Mouse (Mus musculus) myocyte (in vitro differentiated cells): ENCODE results near the gene Patl2. TPM values are rescaled to one million over a fixed set of nuclear protein-coding genes. Genes with fewer than 3 reads are reported as not detected.
A peak's percentile ranks its signal among the peaks of the same experiment; 100 is the strongest.

Experiments
- H3K27me3 ChIP-seq: one replicate; pipeline ENCODE4 v1.6.1; 2011; ENCODE audit not compliant: control insufficient read depth, insufficient read depth, insufficient read length
- H3K36me3 ChIP-seq: one replicate; pipeline ENCODE4 v1.6.1; 2011; ENCODE audit not compliant: control insufficient read depth, insufficient read depth
- H3K4me2 ChIP-seq: one replicate; pipeline ENCODE4 v1.6.1; 2011; ENCODE audit warnings: low read depth, control low read depth
- H3K4me3 ChIP-seq: one replicate; pipeline ENCODE4 v1.5.1; 2011; ENCODE audit warnings: mild to moderate bottlenecking, control low read depth, moderate library complexity
- H3K79me2 ChIP-seq: one replicate; pipeline ENCODE4 v1.6.1; 2011; ENCODE audit not compliant: control insufficient read depth, insufficient read depth
- H3ac ChIP-seq: one replicate; pipeline ENCODE4 v1.6.1; 2011; ENCODE audit not compliant: control insufficient read depth, insufficient read length
- CEBPB ChIP-seq: IDR thresholded peaks from 2 replicates; pipeline ENCODE4 v1.6.1; 2011; ENCODE audit warnings: mild to moderate bottlenecking, moderate library complexity; ENCODE audit not compliant: poor library complexity, insufficient read depth, severe bottlenecking
- E2F4 ChIP-seq: IDR thresholded peaks from one replicate; pipeline ENCODE4 v1.6.1; 2011; ENCODE audit warnings: mild to moderate bottlenecking, control low read depth, moderate library complexity; ENCODE audit not compliant: insufficient read depth
- MAX ChIP-seq: IDR thresholded peaks from one replicate; pipeline ENCODE4 v1.6.1; 2011; ENCODE audit warnings: low read depth, mild to moderate bottlenecking, control low read depth
- MYOD1 ChIP-seq, 3 experiments: IDR thresholded peaks; one replicate each; pipeline ENCODE4 v1.6.1; 2011; ENCODE audit warnings: control low read depth in 2 of 3, low read depth in 2 of 3, mild to moderate bottlenecking in 2 of 3, moderate library complexity in 1 of 3; ENCODE audit not compliant: insufficient read length in 2 of 3, control insufficient read depth in 1 of 3
- MYOG ChIP-seq, 3 experiments: IDR thresholded peaks; one replicate each; pipeline ENCODE4 v1.6.1; 2011; ENCODE audit warnings: control low read depth in 2 of 3, low read depth in 2 of 3, mild to moderate bottlenecking in 2 of 3; ENCODE audit not compliant: insufficient read length in 2 of 3, control insufficient read depth in 1 of 3, insufficient read depth in 1 of 3
- POLR2A ChIP-seq: IDR thresholded peaks from one replicate; pipeline ENCODE4 v1.6.1; 2011; ENCODE audit warnings: low read depth, mild to moderate bottlenecking, control low read depth, moderate library complexity; ENCODE audit not compliant: insufficient read length
- POLR2AphosphoS2 ChIP-seq: IDR thresholded peaks from one replicate; pipeline ENCODE4 v1.6.1; 2011; ENCODE audit warnings: low read depth, control low read depth; ENCODE audit not compliant: insufficient read length
- REST ChIP-seq: IDR thresholded peaks from one replicate; pipeline ENCODE4 v1.6.1; 2011; ENCODE audit warnings: mild to moderate bottlenecking, control low read depth, moderate library complexity; ENCODE audit not compliant: insufficient read depth, insufficient read length
- SRF ChIP-seq: IDR thresholded peaks from one replicate; pipeline ENCODE4 v1.6.1; 2011; ENCODE audit warnings: low read depth; ENCODE audit not compliant: control insufficient read depth, insufficient read length
- TCF12 ChIP-seq: IDR thresholded peaks from one replicate; pipeline ENCODE4 v1.6.1; 2011; ENCODE audit warnings: mild to moderate bottlenecking, control low read depth; ENCODE audit not compliant: poor library complexity, insufficient read depth, severe bottlenecking
- TCF3 ChIP-seq: IDR thresholded peaks from one replicate; pipeline ENCODE4 v1.6.1; 2011; ENCODE audit warnings: low read depth, control low read depth; ENCODE audit not compliant: insufficient read length
- USF1 ChIP-seq: IDR thresholded peaks from one replicate; pipeline ENCODE4 v1.6.1; 2011; ENCODE audit warnings: low read depth, mild to moderate bottlenecking, control low read depth, moderate library complexity
- polyA plus RNA-seq: library from polyadenylated mRNA; unstranded; fragments of >200 nt; fragmentation: generic; extraction: Trizol; gene quantifications from one replicate; pipeline ENCODE4 v1.2.1, GENCODE M21; 2012; ENCODE audit warnings: missing spikeins

Patl2 gene
- polyA plus RNA-seq, 1 experiment = 0.07 TPM

DNA sequence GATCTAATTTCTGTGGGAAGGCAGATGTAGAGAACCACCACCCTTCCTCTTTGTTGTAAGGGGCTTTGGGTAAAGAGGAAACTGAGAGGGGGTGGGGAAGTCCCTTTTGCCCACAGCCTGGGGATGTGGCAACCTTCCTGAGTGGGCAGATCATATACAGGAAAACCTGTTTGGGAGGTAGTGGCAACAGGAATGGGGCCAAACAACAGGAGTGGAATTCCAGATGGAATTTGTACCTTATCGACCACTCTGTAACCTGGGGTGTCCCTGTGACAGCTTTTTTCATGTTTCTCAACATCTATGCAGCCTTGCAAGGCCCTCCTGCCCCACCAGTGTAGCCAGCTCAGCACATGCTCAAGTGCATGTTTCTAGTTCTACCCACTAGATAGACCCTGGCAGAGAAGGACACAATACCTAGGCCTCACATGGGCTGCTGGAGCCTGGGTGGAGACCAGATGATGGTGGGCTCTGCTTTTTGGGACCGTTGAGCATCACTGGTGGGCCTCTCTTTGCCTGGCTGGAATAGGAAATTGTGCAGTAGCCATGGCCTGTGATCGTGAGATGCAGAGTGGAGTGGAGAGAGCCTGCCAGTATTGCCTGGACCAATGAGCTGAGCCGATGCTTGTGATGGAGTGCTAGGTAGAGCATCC is 29.8 kb downstream of the Patl2 start:
- Histone ChIP-seq H3K36me3 (peaks cover 21% of the 10 kb centered on the region), H3K79me2 (peaks cover 3% of the 10 kb centered on the region), H3K27me3 (no peaks in the 10 kb centered on the region), H3K4me2 (no peak overlapping the region), H3ac (no peak overlapping the region), H3K4me3 (no peak overlapping the region)
- no peak for TF ChIP-seq POLR2A
- TF ChIP-seq REST = no peak
- no peak for TF ChIP-seq TCF3
- TF ChIP-seq TCF12 = no peak
- no peak for TF ChIP-seq USF1
- TF ChIP-seq MYOD1 (IDR thresholded peaks at IDR 0.05; ENCODE audit: control insufficient read depth in 1 of 3, insufficient read length in 2 of 3, low read depth in 2 of 3) = no peak
- TF ChIP-seq E2F4 = no peak
- no peak for TF ChIP-seq MYOG (IDR thresholded peaks at IDR 0.05; ENCODE audit: control insufficient read depth in 1 of 3, insufficient read depth in 1 of 3, insufficient read length in 2 of 3, low read depth in 2 of 3)
- no peak for TF ChIP-seq POLR2AphosphoS2
- no peak for TF ChIP-seq SRF
- no peak for TF ChIP-seq CEBPB
- TF ChIP-seq MAX = no peak

DNA sequence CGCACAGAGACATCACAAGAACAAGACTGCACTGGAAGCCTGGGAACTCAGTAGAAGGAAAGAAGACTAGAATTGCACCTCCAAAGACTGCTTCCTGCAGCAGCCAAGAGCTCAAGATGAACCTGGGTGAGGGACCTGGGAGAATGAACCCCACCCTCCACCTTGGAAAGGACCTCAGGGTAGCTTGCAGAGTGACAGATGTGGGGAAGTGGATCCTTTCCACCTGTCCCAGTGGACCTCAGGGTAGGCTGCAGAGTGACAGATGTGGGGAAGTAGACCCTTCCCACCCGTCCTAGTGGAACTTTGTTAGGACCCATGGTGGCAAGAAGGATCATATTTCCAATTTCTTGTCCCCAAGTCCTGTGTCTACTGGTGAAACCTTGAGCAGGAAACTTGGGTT is 30.7 kb downstream of the Patl2 start:
- Histone ChIP-seq H3ac (no peak overlapping the region), H3K27me3 (no peaks in the 10 kb centered on the region), H3K79me2 (peaks cover 12% of the 10 kb centered on the region), H3K36me3 (peaks cover 21% of the 10 kb centered on the region), H3K4me3 (no peak overlapping the region), H3K4me2 (no peak overlapping the region)
- TF ChIP-seq MYOG (IDR thresholded peaks at IDR 0.05; ENCODE audit: control insufficient read depth in 1 of 3, insufficient read depth in 1 of 3, insufficient read length in 2 of 3, low read depth in 2 of 3) = no peak
- TF ChIP-seq POLR2AphosphoS2 = peak; percentile 27

DNA sequence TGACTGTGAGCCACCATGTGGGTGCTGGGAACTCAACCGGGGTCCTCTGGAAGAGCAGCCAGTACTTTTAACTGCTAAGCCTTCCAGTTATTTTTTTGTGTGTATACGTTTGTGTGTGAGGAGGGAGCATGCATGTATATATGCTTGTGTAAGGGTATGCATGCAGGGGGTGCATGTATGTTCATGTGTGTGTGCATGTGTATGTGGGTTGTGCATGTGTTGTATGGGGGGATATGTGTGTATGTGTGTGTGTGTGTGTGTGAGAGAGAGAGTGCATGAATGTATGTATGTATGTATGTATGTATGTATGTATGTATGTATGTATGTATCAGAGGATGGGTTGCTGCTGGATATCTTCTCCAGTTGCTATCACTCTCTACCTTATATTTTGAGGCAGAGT is 31.5 kb downstream of the Patl2 start:
- no peak overlapping the region for H3K4me3 ChIP-seq
- peaks cover 21% of the 10 kb centered on the region for H3K36me3 ChIP-seq
- TF ChIP-seq USF1 (no peak), E2F4 (no peak), TCF12 (no peak), TCF3 (no peak), MYOG (IDR thresholded peaks at IDR 0.05; ENCODE audit: control insufficient read depth in 1 of 3, insufficient read depth in 1 of 3, insufficient read length in 2 of 3, low read depth in 2 of 3) (no peak), MAX (no peak), REST (no peak), MYOD1 (IDR thresholded peaks at IDR 0.05; ENCODE audit: control insufficient read depth in 1 of 3, insufficient read length in 2 of 3, low read depth in 2 of 3) (no peak), CEBPB (no peak), POLR2AphosphoS2 (no peak), SRF (no peak), POLR2A (no peak)

DNA sequence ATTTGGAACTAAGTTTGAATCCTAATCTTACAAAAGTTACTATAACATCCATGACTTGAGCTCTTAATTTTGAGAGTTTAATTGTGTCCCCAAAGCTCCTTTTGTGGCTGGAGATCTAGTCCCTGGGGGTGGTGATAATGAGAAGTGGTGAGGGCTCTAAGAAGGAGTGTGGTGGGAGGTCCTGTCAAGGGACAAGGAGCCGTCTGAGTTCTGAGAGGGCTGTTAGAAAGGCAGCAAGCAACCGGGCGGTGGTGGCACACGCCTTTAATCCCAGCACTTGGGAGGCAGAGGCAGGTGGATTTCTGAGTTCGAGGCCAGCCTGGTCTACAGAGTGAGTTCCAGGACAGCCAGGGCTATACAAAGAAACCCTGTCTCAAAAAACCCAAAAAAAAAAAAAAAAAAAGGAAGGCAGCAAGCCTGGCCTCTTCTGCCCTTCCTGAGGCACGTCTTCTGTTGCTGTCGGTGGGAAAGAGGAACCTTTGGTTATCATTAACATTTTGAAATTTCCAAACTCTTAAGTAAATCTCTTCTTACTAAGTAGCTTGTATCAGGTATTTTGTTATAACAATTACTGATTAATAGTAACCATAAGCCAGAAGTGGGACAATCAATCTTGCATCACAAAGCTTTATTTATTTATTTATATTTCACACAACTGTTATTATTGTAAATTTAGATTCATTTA is 32.2 kb downstream of the Patl2 start:
- Histone ChIP-seq H3K4me3 (no peak overlapping the region), H3ac (no peak overlapping the region), H3K36me3 (peaks cover 21% of the 10 kb centered on the region), H3K79me2 (peaks cover 27% of the 10 kb centered on the region), H3K27me3 (no peaks in the 10 kb centered on the region), H3K4me2 (no peak overlapping the region)
- TF ChIP-seq CEBPB = no peak
- no peak for TF ChIP-seq MAX
- TF ChIP-seq POLR2AphosphoS2 = no peak

More for the DNA sequence above, 31.5 kb downstream of the Patl2 start:
- Histone ChIP-seq H3K27me3 (no peaks in the 10 kb centered on the region), H3K79me2 (peaks cover 20% of the 10 kb centered on the region), H3K4me2 (no peak overlapping the region), H3ac (no peak overlapping the region)

DNA sequence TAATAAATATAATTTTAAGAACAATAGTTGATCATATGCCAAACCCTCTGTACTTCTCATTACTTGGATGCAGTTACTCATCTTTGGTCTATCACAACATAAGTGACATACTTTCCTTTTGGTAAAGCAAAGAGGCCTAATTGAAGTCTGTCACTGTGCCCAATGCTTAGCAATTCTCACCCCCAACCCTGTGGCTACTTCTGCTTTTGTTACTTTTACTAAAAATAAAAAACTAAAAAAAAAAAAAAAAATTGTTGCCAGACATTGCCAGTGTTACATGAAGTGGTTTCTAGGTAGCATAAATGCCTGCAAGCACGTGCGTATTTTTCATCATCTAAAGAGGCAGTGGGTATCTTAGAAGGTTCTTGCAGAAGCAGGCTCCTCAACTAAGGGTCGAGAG is 33.1 kb downstream of the Patl2 start:
- TF ChIP-seq CEBPB (no peak), TCF3 (no peak)
- Histone ChIP-seq H3K4me3 (no peak overlapping the region), H3K79me2 (peaks cover 37% of the 10 kb centered on the region), H3K4me2 (no peak overlapping the region), H3ac (no peak overlapping the region), H3K36me3 (peaks cover 21% of the 10 kb centered on the region), H3K27me3 (no peaks in the 10 kb centered on the region)
